Mouse (Mus musculus) left cerebral cortex, postnatal 14 days (tissue): ENCODE measurements around the gene Gm20721. TPM values are rescaled to one million over a fixed set of nuclear protein-coding genes. Genes with fewer than 3 reads are reported as not detected.
"Not testable (repeated sequence)": the region's sequence is repeated elsewhere in the genome, so short reads cannot be mapped to it uniquely, and the experiment has no call there.

ENCODE experiments used
- DNase-seq, 2 experiments: peaks; one replicate each; pipeline ENCODE4 v3.0.0; 2021 to 2022; ENCODE audit warnings: low spot score in 2 of 2, mixed read lengths in 1 of 2
- intact Hi-C: fragments of 180-260 bp; cut with DNase I; formaldehyde crosslinking; loops from one replicate; pipeline ENCODE4 v1.15.1; 2025
- long read RNA-seq, 2 experiments: library from polyadenylated mRNA; stranded (forward); transcript quantifications; one replicate each; pipeline ENCODE4 v2.0.0; 2021
- total RNA-seq, 2 experiments: library from RNA; stranded (reverse); gene quantifications; 2 replicates each; pipeline ENCODE4 v1.2.3; 2021

Gene Gm20721
- 1 to 10 TPM; 2.3 to 2.7 TPM for total RNA-seq
- long read RNA-seq, experiment 1, partial matches to known transcripts: 0 of 3 reads
- long read RNA-seq, experiment 1, other reads (novel, unspliced or antisense): 3 of 3 reads
- long read RNA-seq, experiment 2, partial matches to known transcripts: 0 of 1 reads
- long read RNA-seq, experiment 2, other reads (novel, unspliced or antisense): 1 of 1 reads

DNA sequence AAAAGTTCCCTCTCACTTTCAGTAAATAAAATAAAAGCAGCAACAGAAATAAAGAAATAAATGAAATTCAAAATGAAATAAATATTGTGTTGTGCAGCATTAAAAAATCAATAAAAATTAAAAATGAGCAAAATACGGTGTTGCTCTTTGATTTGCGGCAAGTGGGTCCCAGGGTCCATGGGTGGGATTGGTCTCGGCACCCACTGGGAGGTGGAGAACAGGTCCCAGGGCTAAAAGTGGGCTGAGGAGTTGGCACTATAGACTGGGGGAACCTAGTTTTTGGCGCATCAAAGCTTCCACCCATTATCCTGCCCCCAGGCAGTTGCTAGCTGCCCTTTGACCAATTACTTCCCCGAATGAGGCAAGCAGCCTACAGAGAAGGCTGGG lies at the start of gene Gm20721:
TSS of gene Gm20721 (minus strand) at position 101 of the 387 bp plus-strand sequence.
- DNase-seq: no peak
- intact Hi-C loops: no loop called here

GRCm38 (mm10) chr2:174393383-174393782 lies 46.9 kb upstream of the Gm20721 start:
- no peak for DNase-seq
- intact Hi-C loops: no loop called here

- no peak for DNase-seq
- intact Hi-C loops: no loop called here
Measured at GRCm38 (mm10) chr2:174392554-174392953, 46.0 kb upstream of the Gm20721 start.

DNA sequence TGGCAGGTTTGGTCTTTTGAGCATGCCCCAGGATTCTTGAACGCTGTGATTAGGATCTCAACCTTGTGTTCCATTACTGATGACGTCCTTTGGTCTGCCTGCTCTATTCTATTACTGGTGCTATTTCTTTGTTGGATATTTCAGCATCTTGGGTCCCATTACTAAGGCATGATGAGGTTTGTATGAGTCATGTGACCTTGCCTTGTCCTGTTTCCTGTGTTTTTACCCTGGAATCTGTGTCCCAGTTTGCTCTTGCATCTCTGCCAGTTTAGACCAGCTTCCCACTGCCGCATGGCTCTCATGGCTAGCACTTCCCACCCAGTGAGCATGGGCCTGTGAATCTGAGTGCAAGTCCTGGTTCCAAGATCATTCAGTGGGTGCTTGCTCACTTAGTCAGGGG lies 45.4 kb upstream of the Gm20721 start:
- intact Hi-C loops: no loop called here
- no peak for DNase-seq

GRCm38 (mm10) chr2:174381021-174381420 lies 34.5 kb upstream of the Gm20721 start:
- intact Hi-C loops: no loop called here

DNA sequence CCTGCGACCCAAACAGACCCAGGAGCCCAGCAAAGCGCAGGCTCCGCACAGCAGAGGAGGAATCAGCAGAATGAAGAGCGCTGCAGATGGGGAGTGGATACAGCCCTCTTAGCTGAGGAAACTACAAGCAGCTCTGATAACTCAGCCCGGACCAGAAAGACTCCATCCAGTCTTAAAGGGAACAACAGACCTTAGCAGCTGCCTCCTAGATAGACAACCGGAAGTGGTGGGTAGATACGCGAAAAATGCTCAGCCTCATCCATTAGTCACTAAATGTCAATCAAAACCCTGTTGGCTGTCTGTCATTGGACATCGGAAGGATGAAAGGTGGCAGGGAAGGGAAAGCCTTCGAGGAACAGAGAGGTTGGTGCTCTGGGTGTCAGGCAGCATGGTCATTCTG lies 20.1 kb upstream of the Gm20721 start:
- intact Hi-C loops: no loop called here
- DNase-seq: no peak

More at GRCm38 (mm10) chr2:174381021-174381420, 34.5 kb upstream of the Gm20721 start:
- no peak for DNase-seq

DNA sequence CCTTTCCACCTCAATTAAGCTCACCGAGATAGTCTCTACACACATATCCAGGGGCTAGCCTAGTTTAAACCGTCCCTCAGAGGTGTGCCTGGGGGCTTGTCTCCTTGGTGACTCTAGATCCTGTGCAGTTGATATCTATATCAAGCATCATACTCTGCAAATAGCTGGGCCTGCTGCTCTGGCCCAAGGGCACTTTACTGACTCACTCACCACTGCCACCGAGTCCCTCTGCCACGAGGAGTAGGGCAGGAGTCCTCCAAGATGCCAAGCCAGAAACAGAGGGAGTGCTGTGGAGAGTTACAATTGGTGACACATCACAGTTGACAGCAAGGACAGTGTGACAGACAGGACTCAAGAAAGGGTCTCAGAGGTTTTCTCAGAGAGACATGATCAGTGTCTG lies 13.1 kb upstream of the Gm20721 start:
- intact Hi-C loops: no loop called here
- DNase-seq: no peak

- no peak for DNase-seq
- intact Hi-C loops: no loop called here
Measured at GRCm38 (mm10) chr2:174358516-174358915, 12.0 kb upstream of the Gm20721 start.

DNA sequence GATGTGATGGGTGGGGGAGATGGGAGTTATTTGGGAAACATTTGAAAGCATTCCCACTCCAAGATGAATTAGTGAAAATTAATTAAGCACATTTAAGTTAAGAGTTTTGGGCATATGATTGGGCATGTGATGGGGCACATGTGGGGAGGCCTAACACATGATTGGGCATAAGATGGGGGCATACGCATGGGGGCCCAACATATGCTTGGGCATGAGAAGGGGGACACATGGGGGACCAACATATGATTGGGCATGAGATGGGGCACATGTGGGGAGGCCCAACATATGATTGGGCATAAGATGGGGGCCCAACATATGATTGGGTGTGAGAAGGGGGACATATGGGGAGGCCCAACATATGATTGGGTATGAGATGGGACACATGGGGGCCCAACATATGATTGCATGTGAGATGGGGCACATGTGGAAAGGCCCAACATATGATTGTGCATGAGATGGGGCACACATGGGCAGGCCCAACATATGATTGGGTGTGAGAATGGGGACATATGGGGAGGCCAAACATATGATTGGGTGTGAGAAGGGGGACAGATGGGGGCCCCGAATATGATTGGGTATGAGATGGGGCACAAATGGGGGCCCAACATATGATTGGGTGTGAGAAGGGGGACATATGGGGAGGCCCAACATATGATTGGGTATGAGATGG lies 622 bp upstream of the Gm20721 start:
- intact Hi-C loops, DNase-seq: not testable (repeated sequence)

DNA sequence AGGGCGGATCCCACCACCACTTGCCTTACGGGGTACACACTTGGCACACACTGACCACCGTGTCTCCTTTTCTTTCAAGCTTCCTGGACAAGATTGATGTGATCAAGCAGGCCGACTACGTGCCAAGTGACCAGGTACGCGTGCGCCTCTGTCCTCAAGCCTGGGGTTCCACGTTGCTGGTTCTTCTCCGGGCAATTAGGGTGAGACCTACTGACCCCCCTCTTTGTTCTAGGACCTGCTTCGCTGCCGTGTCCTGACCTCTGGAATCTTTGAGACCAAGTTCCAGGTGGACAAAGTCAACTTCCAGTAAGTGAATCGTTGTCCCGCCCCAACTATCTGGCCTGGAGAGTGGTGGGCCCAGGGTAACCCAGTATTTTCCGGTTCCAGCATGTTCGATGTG lies 1.5 kb downstream of the Gm20721 start:
- intact Hi-C loops: loop anchor here (5.0 kb wide), 1 partner anchor 72 kb away; the partner anchor contains the start of gene Nelfcd
- no peak for DNase-seq

DNA sequence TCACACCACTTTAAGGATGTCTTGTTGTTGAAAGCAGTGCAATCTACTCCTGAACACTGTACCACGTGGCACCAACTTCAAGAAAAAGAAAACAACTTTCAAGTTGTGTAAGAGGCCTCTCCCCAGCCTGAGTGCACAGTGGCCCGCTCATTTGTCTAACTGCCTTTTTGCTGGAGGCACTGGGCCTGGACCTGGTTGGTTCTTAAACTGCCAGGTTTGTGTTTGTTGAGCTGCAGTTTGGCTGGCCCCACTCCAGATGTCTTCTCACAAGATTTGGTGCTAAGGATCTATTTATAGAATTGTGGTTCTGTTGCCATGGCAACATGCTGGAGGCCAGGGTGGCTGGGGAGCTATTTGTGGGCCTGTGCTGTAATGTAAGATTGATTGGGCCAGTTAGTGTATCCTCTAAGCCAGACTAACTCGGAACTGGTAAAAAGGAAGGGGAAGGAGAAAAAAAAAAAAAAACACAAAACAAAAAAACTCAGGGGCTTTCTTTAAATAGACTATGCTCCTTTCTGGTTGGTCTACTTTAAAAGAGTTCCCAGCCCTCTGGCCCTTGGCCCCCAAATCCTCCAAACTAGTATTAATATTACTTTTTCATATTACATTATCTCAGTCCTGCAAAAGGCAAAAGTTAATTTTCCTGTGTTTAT lies 2.4 kb downstream of the Gm20721 start:
- intact Hi-C loops: loop anchor here (5.0 kb wide), 1 partner anchor 73 kb away; the partner anchor contains the start of gene Nelfcd
- peak; percentile 84 to 96 for DNase-seq

DNA sequence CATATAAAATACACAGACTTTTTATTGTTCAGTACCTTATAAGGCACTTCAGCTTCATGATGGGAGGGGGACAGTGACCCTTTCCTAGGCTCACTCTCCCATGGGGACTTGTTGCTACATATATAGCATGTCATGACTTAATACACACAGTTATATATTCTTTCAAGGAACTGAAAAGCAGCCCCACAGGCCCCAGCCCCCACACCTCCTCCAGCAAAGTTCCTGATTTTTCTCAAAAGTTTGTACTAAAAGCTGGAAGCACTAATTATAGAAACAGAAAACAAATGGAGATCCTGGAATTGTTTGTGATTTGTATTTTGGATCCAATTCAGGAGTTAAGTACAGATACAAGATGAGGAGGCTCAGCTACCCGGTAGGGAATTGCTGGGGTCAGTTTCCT lies 2.9 kb downstream of the Gm20721 start:
- DNase-seq: no peak
- intact Hi-C loops: loop anchor here (5.0 kb wide), 1 partner anchor 74 kb away; the partner anchor contains the start of gene Nelfcd

- DNase-seq: no peak
Measured at GRCm38 (mm10) chr2:174342793-174343400, 3.6 kb downstream of the Gm20721 start.

DNA sequence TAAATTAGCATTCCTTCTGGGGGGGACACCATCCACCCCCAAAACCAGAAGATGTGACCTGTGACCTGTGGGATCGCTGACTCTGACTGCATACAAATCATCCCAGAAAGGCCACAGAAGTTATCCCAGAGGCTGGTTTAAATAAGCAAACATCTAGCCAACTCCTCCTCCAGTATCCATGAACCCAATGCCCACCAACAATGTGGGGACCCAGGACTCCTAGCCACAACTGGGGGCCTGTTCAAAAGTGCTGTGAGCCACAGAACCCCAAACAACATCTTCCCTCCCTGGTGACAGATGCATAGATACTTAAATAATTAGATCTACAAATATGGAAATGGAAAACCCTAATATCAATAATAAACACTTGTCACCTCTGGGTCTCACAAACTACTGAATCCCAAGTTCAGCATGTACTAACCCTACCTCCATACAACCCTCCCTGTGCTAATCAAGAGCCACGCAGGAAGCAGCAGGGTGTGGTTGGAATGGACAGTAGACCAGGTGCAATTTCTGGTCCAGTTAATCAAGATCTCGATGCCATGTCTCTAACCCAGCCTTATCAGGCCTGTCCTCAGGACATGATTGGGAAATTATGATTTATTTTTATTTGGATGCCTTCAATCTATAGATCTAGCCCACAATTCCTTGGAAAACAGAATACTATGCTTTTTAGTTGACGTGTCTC lies 5.5 kb downstream of the Gm20721 start:
- intact Hi-C loops: loop anchor here (5.0 kb wide), 1 partner anchor 76 kb away; the partner anchor contains the start of gene Nelfcd
- DNase-seq: no peak

More at GRCm38 (mm10) chr2:174342793-174343400, 3.6 kb downstream of the Gm20721 start:
- intact Hi-C loops: loop anchor here (5.0 kb wide), 1 partner anchor 74 kb away; the partner anchor contains the start of gene Nelfcd

DNA sequence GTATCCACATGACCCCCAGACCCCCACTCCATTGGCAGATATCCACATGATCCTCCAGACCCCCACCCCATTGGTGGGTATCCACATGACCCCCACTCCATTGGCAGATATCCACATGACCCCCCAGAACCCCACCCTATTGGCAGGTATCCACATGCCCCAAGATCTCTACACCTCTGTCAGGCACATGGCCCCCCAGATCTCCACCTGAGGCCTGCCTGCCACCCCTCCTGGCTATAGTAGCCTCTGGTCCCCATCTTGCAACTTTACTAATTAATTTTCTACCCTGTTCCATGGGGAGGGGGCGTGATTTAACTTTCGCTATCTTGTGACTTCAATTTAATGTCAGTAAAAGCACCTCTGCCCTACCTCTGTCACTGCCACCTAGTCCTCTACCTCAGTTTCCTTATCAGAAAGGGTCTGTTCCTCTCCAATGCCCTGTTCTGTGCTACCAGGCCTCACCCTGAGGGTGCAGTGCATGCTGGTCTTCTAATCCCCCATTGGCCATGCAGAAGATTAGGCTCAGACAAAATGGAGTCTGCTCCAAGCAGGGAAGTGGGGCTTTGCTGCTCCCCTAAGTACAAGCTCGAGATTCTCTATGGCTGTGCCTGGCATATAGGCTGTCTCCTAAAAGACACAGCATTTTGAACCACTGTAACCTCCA lies 6.2 kb downstream of the Gm20721 start:
- intact Hi-C loops: loop anchor here (5.0 kb wide), 1 partner anchor 77 kb away; the partner anchor contains the start of gene Nelfcd
- no peak for DNase-seq

DNA sequence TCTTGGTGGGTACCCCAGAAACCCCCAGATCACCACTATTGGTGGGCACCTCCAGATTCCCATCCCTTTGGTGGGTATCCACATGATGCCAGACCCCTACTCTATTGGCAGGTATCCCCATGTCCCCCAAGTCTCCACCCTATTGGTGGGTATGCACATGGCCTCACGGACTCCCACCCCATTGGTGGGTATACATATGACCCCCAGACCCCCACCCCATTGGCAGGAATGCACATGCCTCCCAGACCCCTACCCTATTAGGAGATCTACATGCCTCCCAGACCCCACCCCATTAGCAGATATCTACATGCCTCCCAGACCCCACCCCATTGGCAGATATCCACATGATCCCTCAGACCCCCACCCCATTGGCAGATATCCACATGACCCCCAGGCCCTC lies 6.8 kb downstream of the Gm20721 start:
- intact Hi-C loops: loop anchor here (5.0 kb wide), 1 partner anchor 78 kb away; the partner anchor contains the start of gene Nelfcd
- DNase-seq: no peak

DNA sequence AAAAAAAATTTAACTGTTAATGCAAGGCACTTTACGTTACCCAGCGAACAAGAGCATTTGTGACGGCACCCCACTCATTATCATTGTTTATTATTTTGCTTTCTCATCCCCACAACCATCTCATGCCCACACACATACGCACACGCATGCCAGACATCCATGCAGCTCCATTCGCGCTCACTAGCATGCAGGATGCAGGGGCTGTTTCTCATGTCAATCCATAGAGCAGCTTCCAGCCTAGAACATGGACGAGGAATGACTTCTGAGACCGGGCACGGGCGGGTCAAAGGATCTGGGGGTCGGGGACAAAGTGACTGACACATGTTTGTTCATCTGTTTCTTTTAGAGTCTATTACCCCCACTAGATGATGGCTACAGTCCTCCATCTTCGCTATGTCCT lies 9.2 kb downstream of the Gm20721 start:
- DNase-seq: no peak
- intact Hi-C loops: no loop called here

DNA sequence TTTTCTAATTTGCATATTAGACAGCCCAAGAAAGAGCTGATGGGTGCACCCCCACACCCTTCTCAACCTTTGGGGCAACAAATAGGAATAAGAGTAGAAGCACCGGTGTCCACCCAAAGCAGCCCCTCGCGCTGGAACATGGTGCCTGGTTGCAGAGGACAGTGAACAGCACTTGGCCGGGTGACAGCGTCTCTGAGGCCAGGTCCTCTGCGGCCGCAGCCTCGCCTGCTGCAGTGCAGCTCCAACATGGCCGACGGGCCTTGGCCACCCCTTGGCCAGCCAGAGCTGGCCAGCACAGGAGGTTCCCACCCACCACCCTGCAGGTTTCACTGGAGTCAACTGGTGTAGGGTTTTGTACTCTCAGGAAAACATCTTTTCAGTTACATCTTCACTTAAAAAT lies 12.1 kb downstream of the Gm20721 start:
- DNase-seq: no peak
- intact Hi-C loops: loop anchor here (5.0 kb wide), 1 partner anchor 128 kb away; the partner anchor contains the start of gene Atp5e
